Mouse (Mus musculus) ES-E14 (cell line): ENCODE measurements around the gene Filip1. TPM values are rescaled to one million over a fixed set of nuclear protein-coding genes. Genes with fewer than 3 reads are reported as not detected.

Experiments
- DNase-seq: peaks from one replicate; pipeline ENCODE4 v3.0.0-alpha.2; 2013; ENCODE audit warnings: low read depth, low spot score
- H3K27ac ChIP-seq: 2 replicates; pipeline ENCODE4 v1.5.1; 2012; ENCODE audit warnings: low read depth, mild to moderate bottlenecking, low read length, moderate library complexity, mixed read lengths; ENCODE audit not compliant: poor library complexity, insufficient read depth, severe bottlenecking
- H3K36me3 ChIP-seq: 2 replicates; pipeline ENCODE4 v1.6.1; 2012; ENCODE audit warnings: mild to moderate bottlenecking, low read length, moderate library complexity, mixed read lengths; ENCODE audit not compliant: control insufficient read depth, poor library complexity, insufficient read depth, severe bottlenecking
- H3K4me1 ChIP-seq, 2 experiments: fragments of 150-350 bp in 1 of 2; sonication (generic) in 1 of 2; 2 replicates each; pipeline ENCODE4 v1.6.1; 2012; ENCODE audit warnings: low read length in 2 of 2, mild to moderate bottlenecking in 1 of 2, mixed read lengths in 1 of 2; ENCODE audit not compliant: control insufficient read depth in 2 of 2, insufficient read depth in 2 of 2, poor library complexity in 1 of 2
- H3K4me3 ChIP-seq, 2 experiments: fragments of 150-350 bp in 1 of 2; sonication (generic) in 1 of 2; 2 replicates each; pipeline ENCODE4 v1.5.1; 2012; ENCODE audit warnings: low read length in 2 of 2, low read depth in 1 of 2, mild to moderate bottlenecking in 1 of 2, mixed read lengths in 1 of 2; ENCODE audit not compliant: insufficient read depth in 1 of 2, poor library complexity in 1 of 2, severe bottlenecking in 1 of 2
- H3K9ac ChIP-seq: 2 replicates; pipeline ENCODE4 v1.6.1; 2012; ENCODE audit warnings: low read depth, mild to moderate bottlenecking, low read length, mixed read lengths; ENCODE audit not compliant: poor library complexity, insufficient read depth, severe bottlenecking
- H3K9me3 ChIP-seq: fragments of 150-350 bp; sonication (generic); 2 replicates; pipeline ENCODE4 v1.6.1; 2012; ENCODE audit warnings: low read depth, mild to moderate bottlenecking, low read length; ENCODE audit not compliant: control insufficient read depth, insufficient read depth
- CHD2 ChIP-seq: IDR thresholded peaks from 2 replicates; pipeline ENCODE4 v1.6.1; 2014; ENCODE audit warnings: mild to moderate bottlenecking, low read depth, low read length, inconsistent platforms
- HCFC1 ChIP-seq: IDR thresholded peaks from 2 replicates; pipeline ENCODE4 v1.6.1; 2012; ENCODE audit warnings: low read length, inconsistent platforms, borderline replicate concordance; ENCODE audit not compliant: insufficient read depth
- MAFK ChIP-seq: IDR thresholded peaks from 2 replicates; pipeline ENCODE4 v1.6.1; 2014; ENCODE audit warnings: mild to moderate bottlenecking, low read depth, low read length, inconsistent platforms; ENCODE audit not compliant: insufficient read depth
- ZC3H11A ChIP-seq: IDR thresholded peaks from 2 replicates; pipeline ENCODE4 v1.6.1; 2012; ENCODE audit warnings: low read depth, mild to moderate bottlenecking, inconsistent platforms, low read length, borderline replicate concordance
- ZNF384 ChIP-seq: IDR thresholded peaks from 2 replicates; pipeline ENCODE4 v1.6.1; 2012; ENCODE audit warnings: low read depth, low read length, inconsistent platforms
- in situ Hi-C, 2 experiments: fragments of 600-800 bp; cut with MboI; formaldehyde crosslinking; loops; one replicate each; pipeline ENCODE4 v1.15.1; 2025; ENCODE audit warnings: low sequenced_read_pairs in 2 of 2, inconsistent platforms in 1 of 2; ENCODE audit not compliant: unreplicated experiment in 2 of 2
- total RNA-seq: library from RNA; depleted of rRNA; stranded (reverse); fragments of 300-350 nt; gene quantifications from 2 replicates; pipeline ENCODE4 v1.2.3, GENCODE M21; 2012

The Filip1 gene
- total RNA-seq, 1 experiment: 0.09 TPM

DNA sequence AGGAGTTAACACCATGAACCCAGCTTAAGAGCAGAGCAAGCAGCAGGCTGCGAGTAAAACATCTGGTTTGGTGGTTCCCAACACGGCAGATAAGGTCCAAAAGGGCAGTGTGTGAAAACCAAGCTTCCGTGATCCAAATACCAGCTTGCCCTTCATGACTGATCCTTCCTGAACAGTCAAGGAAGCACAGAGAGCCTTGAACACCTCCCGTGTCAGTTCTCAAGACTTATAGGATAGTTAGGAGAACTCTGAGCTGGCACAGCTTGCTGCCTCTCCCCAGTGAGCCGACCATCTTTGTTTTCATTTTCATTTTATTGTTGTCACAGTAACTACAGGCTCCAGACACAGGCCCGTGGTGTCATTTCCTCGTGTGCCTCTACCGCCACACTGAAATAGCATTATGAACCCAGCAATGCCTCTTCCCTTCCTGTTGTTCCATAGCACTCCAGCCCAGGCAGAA is 42.0 kb downstream of the Filip1 start:
- in situ Hi-C loops: no loop called here
- TF ChIP-seq ZC3H11A (no peak), HCFC1 (no peak), ZNF384 (no peak), MAFK (no peak), CHD2 (no peak)

DNA sequence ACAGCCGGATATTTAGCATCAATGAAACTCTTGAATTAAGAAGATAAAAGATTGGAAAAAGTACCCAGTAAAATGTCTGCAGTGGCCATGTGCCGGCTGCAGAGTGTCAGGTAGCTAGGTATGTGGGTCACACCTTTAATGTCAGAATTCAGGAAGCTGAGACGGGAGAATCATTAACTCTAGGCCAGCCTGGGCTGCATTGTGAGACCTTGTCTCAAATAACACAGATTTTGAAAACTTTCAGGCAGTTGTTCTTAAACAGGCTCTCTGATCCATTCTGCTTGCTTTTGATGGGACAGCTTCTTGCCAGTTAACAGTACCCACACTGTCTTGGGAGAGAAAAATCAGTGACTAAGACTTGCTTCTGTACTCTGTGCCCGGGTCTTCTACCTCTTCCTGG is 43.1 kb downstream of the Filip1 start:
- no peak overlapping the region for H3K9ac ChIP-seq
- DNase-seq: no peak
- H3K36me3 ChIP-seq: no peaks in the 10 kb centered on the region
- TF ChIP-seq HCFC1: no peak
- TF ChIP-seq MAFK: no peak
- TF ChIP-seq ZC3H11A: no peak
- TF ChIP-seq ZNF384: no peak
- no peak for TF ChIP-seq CHD2
- H3K4me1 ChIP-seq: no peaks in the 10 kb centered on the region
- H3K27ac ChIP-seq: no peak overlapping the region
- H3K9me3 ChIP-seq: no peaks in the 10 kb centered on the region
- in situ Hi-C loops: no loop called here
- H3K4me3 ChIP-seq: no peak overlapping the region

More for the DNA sequence above, 42.0 kb downstream of the Filip1 start:
- DNase-seq: no peak
- no peaks in the 10 kb centered on the region for H3K4me1 ChIP-seq
- no peak overlapping the region for H3K9ac ChIP-seq
- no peaks in the 10 kb centered on the region for H3K9me3 ChIP-seq
- H3K27ac ChIP-seq: no peak overlapping the region
- no peak overlapping the region for H3K4me3 ChIP-seq
- no peaks in the 10 kb centered on the region for H3K36me3 ChIP-seq

DNA sequence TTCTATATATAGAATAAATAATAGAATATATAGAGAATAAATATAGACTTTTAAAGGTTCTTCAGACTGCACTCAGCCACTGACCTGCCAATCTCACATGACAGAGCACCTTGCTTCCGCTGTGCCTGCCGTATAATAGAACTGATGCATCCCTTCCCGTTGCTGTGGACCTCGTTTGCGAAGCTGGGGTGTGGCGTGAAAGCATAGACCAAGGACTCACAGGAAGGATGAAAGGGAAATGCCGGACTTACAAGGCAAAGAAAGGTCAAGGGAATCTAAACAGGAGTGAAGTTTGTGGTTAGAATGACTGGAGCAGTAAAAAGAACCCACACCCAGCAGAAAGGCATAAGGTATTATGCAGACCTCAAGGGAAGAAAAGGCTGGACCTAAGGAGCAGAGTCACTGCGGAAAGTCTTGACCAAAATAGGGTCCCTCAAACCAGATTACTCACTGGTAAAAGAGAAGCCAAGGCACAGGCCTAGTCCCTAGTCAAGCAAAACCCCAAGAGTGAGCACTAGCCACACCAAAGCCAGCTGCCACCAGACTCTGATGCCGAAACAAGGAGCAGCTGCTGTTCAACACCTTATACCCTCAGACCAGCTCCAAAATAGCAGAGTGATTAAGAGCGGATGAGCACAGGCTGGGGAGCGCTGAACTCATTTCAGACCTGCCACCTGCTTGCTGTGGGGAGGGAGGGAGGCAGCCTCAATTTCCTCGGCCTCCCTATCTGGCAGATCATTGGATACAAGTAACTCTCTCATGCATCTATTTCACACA is 45.8 kb downstream of the Filip1 start:
- in situ Hi-C loops: no loop called here
- DNase-seq: no peak
- Histone ChIP-seq H3K27ac (no peak overlapping the region), H3K9me3 (no peaks in the 10 kb centered on the region), H3K4me1 (no peaks in the 10 kb centered on the region), H3K4me3 (no peak overlapping the region), H3K36me3 (no peaks in the 10 kb centered on the region), H3K9ac (no peak overlapping the region)
- TF ChIP-seq HCFC1: no peak
- TF ChIP-seq ZNF384: no peak
- no peak for TF ChIP-seq CHD2
- TF ChIP-seq MAFK: no peak
- TF ChIP-seq ZC3H11A: no peak

DNA sequence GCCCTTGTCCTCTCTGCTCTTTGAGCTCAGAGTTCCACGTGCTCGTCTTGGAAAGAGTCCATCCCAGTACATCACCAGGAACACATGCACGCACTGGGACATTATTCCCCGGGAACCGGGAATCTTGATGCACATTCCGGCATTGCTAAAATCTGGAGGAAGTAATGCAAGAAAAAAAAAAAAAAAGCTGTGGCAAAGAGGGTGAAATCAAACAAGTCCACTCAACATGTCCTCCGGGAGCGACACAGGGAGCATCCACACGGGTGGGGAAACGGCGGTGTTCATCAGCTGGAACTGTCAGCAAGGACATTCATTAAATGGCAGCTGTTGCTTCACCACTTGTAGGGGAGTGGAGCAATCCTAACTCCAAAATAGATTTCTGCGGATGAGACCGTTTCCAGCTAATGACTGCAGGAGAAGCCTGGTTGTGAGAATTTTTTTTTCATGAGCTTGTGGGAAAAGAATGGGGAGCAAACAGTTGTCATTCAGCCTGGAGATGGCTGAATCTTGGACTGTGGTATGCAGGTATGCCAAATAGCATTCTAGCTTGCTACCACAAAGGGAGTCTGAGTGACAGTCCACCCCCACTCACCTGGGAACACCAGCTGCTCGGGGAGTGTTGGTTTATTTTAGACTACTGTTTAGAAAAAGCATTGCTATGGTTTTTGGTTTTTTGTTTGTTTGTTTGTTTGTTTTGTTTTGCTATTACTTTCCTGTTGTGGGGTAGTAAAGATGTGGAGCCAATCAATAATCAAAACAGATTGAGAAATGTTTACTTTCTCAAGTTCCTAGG is 46.9 kb downstream of the Filip1 start:
- no peaks in the 10 kb centered on the region for H3K36me3 ChIP-seq
- no peaks in the 10 kb centered on the region for H3K4me1 ChIP-seq
- H3K27ac ChIP-seq: no peak overlapping the region
- TF ChIP-seq ZC3H11A (no peak), HCFC1 (no peak)
- no peaks in the 10 kb centered on the region for H3K9me3 ChIP-seq
- H3K9ac ChIP-seq: no peak overlapping the region
- no peak for DNase-seq
- H3K4me3 ChIP-seq: no peak overlapping the region
- in situ Hi-C loops: no loop called here
